Mouse (Mus musculus) heart, postnatal 0 days (tissue): Measurements from ENCODE around the gene Bola3. TPM values are rescaled to one million over a fixed set of nuclear protein-coding genes. Genes with fewer than 3 reads are reported as not detected.

Experiments used
- ATAC-seq: fragments of 200-750 bp; cut with Nextera tagmentation; 2 replicates; pipeline ENCODE4 v1.8.0; 2017; ENCODE audit warnings: low read depth, moderate number of reproducible peaks, moderate library complexity; ENCODE audit not compliant: insufficient read depth
- DNase-seq: peaks from one replicate; pipeline ENCODE4 v3.0.0-alpha.2; 2016; ENCODE audit warnings: low spot score
- H3K27ac ChIP-seq: fragments of 300-500 bp; sonication (generic); 2 replicates; pipeline ENCODE4 v1.5.1; 2014; ENCODE audit warnings: low read depth, mild to moderate bottlenecking
- H3K27me3 ChIP-seq: fragments of 300-500 bp; sonication (generic); 2 replicates; pipeline ENCODE4 v1.6.1; 2014; ENCODE audit warnings: low read length, mixed read lengths; ENCODE audit not compliant: control insufficient read depth, insufficient read depth
- H3K36me3 ChIP-seq: fragments of 300-500 bp; sonication (generic); replicated peaks from 2 replicates; pipeline ENCODE4 v1.6.1; 2014; ENCODE audit warnings: low read length, mixed read lengths; ENCODE audit not compliant: control insufficient read depth, insufficient read depth
- H3K4me1 ChIP-seq: fragments of 300-500 bp; sonication (generic); 2 replicates; pipeline ENCODE4 v1.6.1; 2014; ENCODE audit warnings: antibody characterized with exemption; ENCODE audit not compliant: control insufficient read depth, insufficient read depth
- H3K4me2 ChIP-seq: fragments of 300-500 bp; sonication (generic); 2 replicates; pipeline ENCODE4 v1.6.1; 2014; ENCODE audit warnings: low read depth, mild to moderate bottlenecking, low read length, moderate library complexity
- H3K4me3 ChIP-seq: fragments of 300-500 bp; sonication (generic); 2 replicates; pipeline ENCODE4 v1.5.1; 2014; ENCODE audit warnings: low read depth, low read length
- H3K9ac ChIP-seq: fragments of 300-500 bp; sonication (generic); replicated peaks from 2 replicates; pipeline ENCODE4 v1.6.1; 2014; ENCODE audit warnings: low read depth, low read length, mixed read lengths
- H3K9me3 ChIP-seq: fragments of 300-500 bp; sonication (generic); replicated peaks from 2 replicates; pipeline ENCODE4 v1.6.1; 2016; ENCODE audit warnings: low read length; ENCODE audit not compliant: control insufficient read depth
- CTCF ChIP-seq: IDR thresholded peaks from 2 replicates; pipeline ENCODE4 v1.5.1; 2016; ENCODE audit warnings: antibody characterized with exemption, control low read depth, low read depth
- EP300 ChIP-seq: IDR thresholded peaks from 2 replicates; pipeline ENCODE4 v1.6.1; 2016; ENCODE audit warnings: antibody characterized with exemption, low read depth
- WGBS: fragments of 180-500 bp; shearing (Covaris S2); extraction: QIAGEN DNeasy Blood & Tissue Kit; methylation state at CpG from one replicate; pipeline ENCODE4 v1.1.7; 2014; 5-methylcytosine and 5-hydroxymethylcytosine counted together
- microRNA-seq: library from miRNA; unstranded; fragments of <30 nt; microRNA quantifications from one replicate; pipeline ENCODE4, GENCODE M21; 2016
- polyA plus RNA-seq: library from polyadenylated mRNA; unstranded; fragments of >200 nt; fragmentation: Nextera tagmentation; extraction: Ambion mirVana; gene quantifications from 2 replicates; pipeline ENCODE4 v1.2.1, GENCODE M21; 2015
- total RNA-seq: library from RNA; depleted of rRNA; stranded (reverse); fragments of >200 nt; gene quantifications from 2 replicates; pipeline ENCODE4 v1.2.3, GENCODE M21; 2014; ENCODE audit warnings: low replicate concordance; rRNA removed

Bola3 gene
- total and polyA plus RNA-seq, 2 experiments from 2014 or later: 32.0 to 492 TPM

- TF ChIP-seq CTCF: no peak
- TF ChIP-seq EP300: no peak
- Histone ChIP-seq H3K36me3 (peaks cover 93% of the 10 kb centered on the region), H3K9ac (no peak overlapping the region), H3K4me2 (no peak overlapping the region), H3K4me1 (no peaks in the 10 kb centered on the region), H3K27ac (no peak overlapping the region), H3K27me3 (no peaks in the 10 kb centered on the region), H3K4me3 (no peak overlapping the region), H3K9me3 (no peaks in the 10 kb centered on the region)
- ATAC-seq (no peak), DNase-seq (no peak)
- WGBS: 77% methylated on average over 3 of the region's 3 CpGs
Observed at GRCm38 (mm10) chr6:83399790-83400189, 50.8 kb downstream of the Bola3 start.

GRCm38 (mm10) chr6:83403481-83403880 is 54.5 kb downstream of the Bola3 start:
- no peak for DNase-seq

GRCm38 (mm10) chr6:83404571-83404970 is 55.6 kb downstream of the Bola3 start:
- ATAC-seq (no peak), DNase-seq (no peak)
- Histone ChIP-seq H3K9ac (no peak overlapping the region), H3K4me2 (no peak overlapping the region), H3K4me1 (no peaks in the 10 kb centered on the region), H3K27me3 (no peaks in the 10 kb centered on the region), H3K4me3 (no peak overlapping the region), H3K27ac (no peak overlapping the region), H3K9me3 (no peaks in the 10 kb centered on the region), H3K36me3 (peaks cover 53% of the 10 kb centered on the region)
- TF ChIP-seq CTCF: no peak
- TF ChIP-seq EP300: no peak
- WGBS: over 99% methylated on average over 13 of the region's 13 CpGs

More at GRCm38 (mm10) chr6:83403481-83403880, 54.5 kb downstream of the Bola3 start:
- no peak for ATAC-seq
- Histone ChIP-seq H3K4me3 (no peak overlapping the region), H3K27me3 (no peaks in the 10 kb centered on the region), H3K27ac (no peak overlapping the region), H3K36me3 (peaks cover 63% of the 10 kb centered on the region), H3K4me2 (no peak overlapping the region), H3K4me1 (no peaks in the 10 kb centered on the region), H3K9ac (no peak overlapping the region), H3K9me3 (no peaks in the 10 kb centered on the region)
- TF ChIP-seq CTCF (no peak), EP300 (no peak)
- WGBS: 90% methylated on average over 8 of the region's 8 CpGs

- Histone ChIP-seq H3K9me3 (no peaks in the 10 kb centered on the region), H3K27ac (no peak overlapping the region), H3K4me3 (no peak overlapping the region), H3K4me1 (0 out of 2 replicates have a peak, but pooled peaks cover 4% of the 10 kb centered on the region), H3K27me3 (no peaks in the 10 kb centered on the region), H3K36me3 (peaks cover 45% of the 10 kb centered on the region), H3K9ac (no peak overlapping the region), H3K4me2 (no peak overlapping the region)
- ATAC-seq: no peak
- DNase-seq: no peak
- no peak for TF ChIP-seq EP300
- TF ChIP-seq CTCF: no peak
- 78% methylated on average over 7 of the region's 7 CpGs for WGBS
Observed at GRCm38 (mm10) chr6:83405511-83406064, 56.6 kb downstream of the Bola3 start.

GRCm38 (mm10) chr6:83408510-83408909 is 59.6 kb downstream of the Bola3 start:
- ATAC-seq (no peak), DNase-seq (no peak)
- Histone ChIP-seq H3K27me3 (no peaks in the 10 kb centered on the region), H3K27ac (no peak overlapping the region), H3K9ac (no peak overlapping the region), H3K4me1 (peaks cover 32% of the 10 kb centered on the region), H3K36me3 (peaks cover 16% of the 10 kb centered on the region), H3K9me3 (no peaks in the 10 kb centered on the region), H3K4me2 (no peak overlapping the region), H3K4me3 (no peak overlapping the region)
- WGBS: 60% methylated on average over 9 of the region's 9 CpGs
- TF ChIP-seq CTCF (no peak), EP300 (no peak)

Small RNAs within 50 kb of the gene (microRNA-seq; reads per million reads assigned to microRNA genes)
- not detected for gene Mir6374

Other genes with a start within 250 kb of the Bola3 start
- 0.11 and 0.97 TPM in 2 replicates for gene Ccdc142, start 247.5 kb upstream of the Bola3 start, total RNA-seq
- 1.1 and 1.6 TPM in 2 replicates for gene Ccdc142, start 247.5 kb upstream of the Bola3 start, polyA plus RNA-seq
- gene Gm42688, start 247.5 kb upstream of the Bola3 start, total RNA-seq: 2.4 and 3.4 TPM in 2 replicates
- gene Gm42688, start 247.5 kb upstream of the Bola3 start, polyA plus RNA-seq: 1.1 and 1.4 TPM in 2 replicates
- gene Mrpl53, start 240.1 kb upstream of the Bola3 start, total RNA-seq: 87.9 and 156 TPM in 2 replicates
- 242 and 247 TPM in 2 replicates for gene Mrpl53, start 240.1 kb upstream of the Bola3 start, polyA plus RNA-seq
- gene Mogs, start 233.7 kb upstream of the Bola3 start, total RNA-seq: 27.5 and 28.1 TPM in 2 replicates
- 7.9 and 9.4 TPM in 2 replicates for gene Mogs, start 233.7 kb upstream of the Bola3 start, polyA plus RNA-seq
- 151 and 186 TPM in 2 replicates for gene Wbp1, start 227.6 kb upstream of the Bola3 start, total RNA-seq
- gene Wbp1, start 227.6 kb upstream of the Bola3 start, polyA plus RNA-seq: 97.5 and 98.1 TPM in 2 replicates
- 8.9 and 11.6 TPM in 2 replicates for gene Ino80b, start 223.7 kb upstream of the Bola3 start, total RNA-seq
- gene Ino80b, start 223.7 kb upstream of the Bola3 start, polyA plus RNA-seq: 5.5 and 6.8 TPM in 2 replicates
- 40.0 and 45.9 TPM in 2 replicates for gene Rtkn, start 213.7 kb upstream of the Bola3 start, total RNA-seq
- gene Rtkn, start 213.7 kb upstream of the Bola3 start, polyA plus RNA-seq: 12.5 and 13.0 TPM in 2 replicates
- gene Wdr54, start 192.8 kb upstream of the Bola3 start, total RNA-seq: 1.4 and 5.5 TPM in 2 replicates
- 0.96 and 1.1 TPM in 2 replicates for gene Wdr54, start 192.8 kb upstream of the Bola3 start, polyA plus RNA-seq
- 2.0 TPM in 1 of 2 replicates, not detected in the other for gene 1700003E16Rik, start 192.7 kb upstream of the Bola3 start, total RNA-seq
- gene 1700003E16Rik, start 192.7 kb upstream of the Bola3 start, polyA plus RNA-seq: 0.20 and 0.45 TPM in 2 replicates
- 45.9 and 47.7 TPM in 2 replicates for gene Dctn1, start 183.2 kb upstream of the Bola3 start, total RNA-seq
- gene Dctn1, start 183.2 kb upstream of the Bola3 start, polyA plus RNA-seq: 48.9 and 50.8 TPM in 2 replicates
- gene Slc4a5, start 129.3 kb upstream of the Bola3 start, total RNA-seq: not detected in 2 replicates
- 0.03 TPM in 1 of 2 replicates, not detected in the other for gene Slc4a5, start 129.3 kb upstream of the Bola3 start, polyA plus RNA-seq
- gene Mthfd2, start 23.2 kb upstream of the Bola3 start, total RNA-seq: 3.6 and 4.7 TPM in 2 replicates
- 8.5 and 8.9 TPM in 2 replicates for gene Mthfd2, start 23.2 kb upstream of the Bola3 start, polyA plus RNA-seq
- gene Mob1a, start 23.1 kb upstream of the Bola3 start, total RNA-seq: 33.8 and 35.0 TPM in 2 replicates
- gene Mob1a, start 23.1 kb upstream of the Bola3 start, polyA plus RNA-seq: 15.1 and 15.9 TPM in 2 replicates
- 14.1 and 17.3 TPM in 2 replicates for gene Tet3, start 109.9 kb downstream of the Bola3 start, total RNA-seq
- gene Tet3, start 109.9 kb downstream of the Bola3 start, polyA plus RNA-seq: 16.4 and 17.2 TPM in 2 replicates
- 21.4 and 25.2 TPM in 2 replicates for gene Dguok, start 157.8 kb downstream of the Bola3 start, total RNA-seq
- gene Dguok, start 157.8 kb downstream of the Bola3 start, polyA plus RNA-seq: 51.7 and 58.4 TPM in 2 replicates
- 15.0 and 831 TPM in 2 replicates for gene Actg2, start 187.1 kb downstream of the Bola3 start, total RNA-seq
- gene Actg2, start 187.1 kb downstream of the Bola3 start, polyA plus RNA-seq: 7.0 and 9.9 TPM in 2 replicates
- 1.2 and 1.5 TPM in 2 replicates for gene Stambp, start 223.6 kb downstream of the Bola3 start, total RNA-seq
- gene Stambp, start 223.6 kb downstream of the Bola3 start, polyA plus RNA-seq: 22.9 and 24.6 TPM in 2 replicates